Mouse (Mus musculus) lung, postnatal 10 days (tissue): ENCODE data around the gene Wdr78.

ENCODE experiments used
- DNase-seq: peaks from one replicate; pipeline ENCODE4 v3.0.0; 2021

Gene Wdr78

GRCm38 (mm10) chr4:103114184-103115111 lies at the start of gene Wdr78, which contains the start of gene Mier1:
Wdr78 (minus strand) TSS chr4:103114555.
Mier1 (plus strand) TSS chr4:103114390.
- DNase-seq, result peak; percentile 99

- DNase-seq, result no peak
Observed at GRCm38 (mm10) chr4:103158781-103159180, 44.4 kb upstream of the Wdr78 start.

DNA sequence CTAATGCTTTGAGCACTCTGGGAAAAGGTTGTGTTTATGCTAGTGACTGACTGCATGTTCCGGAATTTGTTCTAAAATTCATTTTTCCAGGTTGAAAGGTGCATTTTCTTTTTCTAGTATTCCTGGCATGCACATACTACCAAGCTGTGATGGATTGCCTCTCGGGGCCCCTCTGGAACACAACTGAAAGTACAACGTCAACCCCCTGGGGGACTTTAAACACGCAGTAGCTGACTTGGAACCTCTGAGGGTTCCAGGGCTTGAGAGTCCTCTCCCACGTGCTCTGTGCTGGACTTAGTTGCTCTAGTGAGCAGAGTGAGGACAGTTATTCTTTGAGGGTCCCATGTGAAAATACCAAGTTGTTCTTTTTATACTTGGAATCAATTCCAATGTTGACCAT lies 37.6 kb upstream of the Wdr78 start:
- DNase-seq, result no peak

DNA sequence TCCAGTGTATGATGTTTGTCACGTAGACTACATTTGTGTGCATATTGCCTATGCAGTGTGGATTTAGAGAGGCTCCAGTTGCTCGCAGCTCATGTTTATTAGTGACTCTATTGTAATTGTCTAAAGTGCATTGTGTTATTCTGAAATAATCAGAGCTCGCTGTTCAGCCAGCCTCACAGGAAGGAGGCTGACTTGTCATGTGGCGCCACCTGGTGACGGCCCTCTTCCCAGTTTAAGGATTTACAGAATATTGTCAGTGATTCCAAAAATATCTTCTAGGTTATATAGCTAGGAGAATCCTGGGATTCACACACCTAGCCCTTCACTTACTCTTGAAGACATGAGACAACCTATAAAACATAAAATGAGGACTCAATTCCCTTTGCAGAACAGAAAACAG lies 32.0 kb upstream of the Wdr78 start:
- DNase-seq, result peak; percentile 85

- no peak for DNase-seq
Observed at GRCm38 (mm10) chr4:103136946-103137345, 22.6 kb upstream of the Wdr78 start.

DNA sequence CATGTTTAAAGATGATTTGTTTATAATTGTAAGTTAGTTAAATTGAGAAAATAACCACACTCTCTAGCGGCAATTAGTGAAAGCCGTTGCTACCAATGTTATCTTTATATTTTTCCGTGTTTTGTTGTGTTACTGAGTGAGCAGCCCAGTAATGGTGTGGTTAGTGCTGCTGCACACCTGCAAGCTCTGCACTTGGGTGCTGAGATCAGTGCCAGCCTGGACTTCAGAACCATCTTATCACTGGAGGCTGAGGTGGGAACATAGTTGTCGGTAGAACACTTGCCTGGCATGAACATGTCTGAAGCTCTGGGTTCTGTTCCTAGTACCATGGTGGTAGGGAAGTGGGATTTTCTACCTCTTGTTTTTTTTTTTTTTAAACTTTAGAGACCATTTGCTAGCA lies 12.2 kb upstream of the Wdr78 start:
- DNase-seq, result no peak

- DNase-seq, result no peak
Observed at GRCm38 (mm10) chr4:103123606-103124005, 9.3 kb upstream of the Wdr78 start.

DNA sequence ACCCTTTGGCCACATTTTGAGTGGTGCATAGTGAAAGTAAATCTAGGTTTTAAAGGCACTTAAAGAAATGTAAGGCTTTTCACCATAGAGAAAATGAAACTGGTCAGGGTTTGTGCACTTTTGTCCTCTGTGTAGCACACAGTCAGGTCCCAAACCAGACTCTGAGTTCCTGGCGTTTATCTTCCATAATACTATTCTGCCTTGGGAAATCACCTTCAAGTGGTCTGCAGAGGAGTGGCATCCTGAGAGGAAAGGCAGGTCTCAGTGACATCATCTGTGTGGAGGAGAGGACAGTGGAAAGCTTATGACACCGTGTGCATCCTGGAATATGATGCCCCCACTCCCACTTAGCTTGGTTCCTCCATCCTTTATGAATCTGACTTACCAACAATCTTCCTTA lies 8.7 kb upstream of the Wdr78 start:
- no peak for DNase-seq

- no peak for DNase-seq
Observed at GRCm38 (mm10) chr4:103120874-103121389, 6.6 kb upstream of the Wdr78 start.

DNA sequence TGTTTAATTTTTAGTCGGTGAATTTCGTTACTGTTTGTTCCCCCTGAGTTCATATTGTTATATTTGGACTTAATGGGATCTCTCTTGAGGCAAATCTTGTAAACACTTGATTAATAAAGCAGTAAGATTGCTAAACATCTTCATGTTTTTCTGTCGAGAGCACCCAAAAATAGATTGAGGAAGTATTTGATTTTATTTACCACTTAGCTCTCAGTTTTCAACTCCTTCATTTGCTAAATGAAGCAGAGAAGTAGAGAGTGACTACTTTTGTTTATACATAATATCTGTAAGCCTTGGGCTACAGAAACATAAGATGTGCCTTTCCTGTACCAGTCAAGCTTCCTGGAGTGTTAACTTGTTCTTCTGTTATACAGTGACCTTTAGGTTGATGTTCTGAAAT lies 6.0 kb upstream of the Wdr78 start:
- no peak for DNase-seq

- no peak for DNase-seq
Observed at GRCm38 (mm10) chr4:103120028-103120384, 5.7 kb upstream of the Wdr78 start.

DNA sequence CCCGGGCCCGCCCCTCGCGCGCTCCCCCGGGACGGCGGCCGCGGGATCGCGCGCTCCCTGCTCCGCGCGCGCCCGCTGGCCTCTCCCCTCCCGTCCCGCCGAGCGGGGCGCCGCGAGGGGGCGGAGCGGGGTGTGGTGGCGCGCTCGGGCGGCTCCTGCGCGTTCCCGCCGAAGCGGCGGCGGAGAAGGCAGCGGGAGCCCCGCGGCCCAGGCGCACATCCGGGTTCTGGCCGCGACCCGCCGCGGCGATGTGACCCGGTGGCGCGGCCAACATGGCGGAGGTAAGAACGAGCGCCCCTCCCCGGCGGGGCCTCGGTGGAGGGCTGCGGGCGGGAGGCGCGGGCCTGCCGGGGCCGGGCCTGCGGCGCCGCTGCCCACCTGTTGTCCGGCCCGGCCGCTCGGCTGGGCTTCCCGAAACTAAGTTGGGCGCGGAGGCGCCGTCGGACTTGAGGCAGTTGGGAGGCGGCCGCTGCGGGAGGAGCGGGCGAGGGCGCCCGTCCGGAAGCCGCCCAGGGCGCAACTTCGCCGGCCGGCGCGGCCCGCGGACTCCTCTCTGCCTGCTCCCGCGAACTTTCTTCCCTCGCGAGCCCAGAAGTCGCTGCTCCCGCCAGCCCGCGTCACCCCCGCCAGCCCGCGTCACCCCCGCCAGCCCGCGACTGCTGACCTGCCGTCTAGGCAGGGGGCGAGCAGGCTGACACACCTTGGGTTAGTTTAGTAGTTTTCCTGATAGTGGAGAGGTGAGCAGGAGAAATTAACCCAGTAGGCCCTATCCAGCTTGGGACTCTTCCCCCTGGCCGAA lies 5.1 kb upstream of the Wdr78 start:
- DNase-seq, result peak; percentile 84

GRCm38 (mm10) chr4:103118888-103119228 lies 4.5 kb upstream of the Wdr78 start:
- no peak for DNase-seq

DNA sequence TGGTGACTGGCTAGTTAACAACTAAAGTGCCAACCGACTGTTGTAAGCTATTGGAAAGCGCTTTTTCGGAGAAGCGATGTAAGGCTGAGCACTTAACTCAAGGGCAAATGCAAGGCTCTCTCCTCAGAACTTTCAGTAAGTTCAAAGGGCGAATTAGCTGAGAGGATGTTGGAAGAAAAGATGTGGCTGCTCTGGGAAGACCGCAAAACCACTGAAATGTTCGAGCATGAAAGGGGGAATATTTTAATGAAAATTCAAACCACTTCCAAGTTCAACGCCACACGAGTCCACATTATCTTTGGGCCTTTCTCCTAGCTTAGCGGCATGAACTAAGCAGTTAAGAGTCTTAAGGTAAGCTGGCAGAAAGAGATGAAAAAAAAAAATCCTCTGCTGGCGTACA lies 953 bp downstream of the Wdr78 start:
- DNase-seq, result no peak

GRCm38 (mm10) chr4:103112651-103113050 lies 1.7 kb downstream of the Wdr78 start:
- peak; percentile 65 for DNase-seq

- DNase-seq, result no peak
Observed at GRCm38 (mm10) chr4:103098532-103098931, 15.8 kb downstream of the Wdr78 start.

GRCm38 (mm10) chr4:103095921-103096320 lies 18.4 kb downstream of the Wdr78 start:
- DNase-seq, result no peak

- DNase-seq, result no peak
Observed at GRCm38 (mm10) chr4:103085237-103085636, 29.1 kb downstream of the Wdr78 start.

GRCm38 (mm10) chr4:103070631-103071030 lies 43.7 kb downstream of the Wdr78 start:
- DNase-seq, result no peak

- DNase-seq, result no peak
Observed at GRCm38 (mm10) chr4:103067906-103068655, 46.3 kb downstream of the Wdr78 start.

DNA sequence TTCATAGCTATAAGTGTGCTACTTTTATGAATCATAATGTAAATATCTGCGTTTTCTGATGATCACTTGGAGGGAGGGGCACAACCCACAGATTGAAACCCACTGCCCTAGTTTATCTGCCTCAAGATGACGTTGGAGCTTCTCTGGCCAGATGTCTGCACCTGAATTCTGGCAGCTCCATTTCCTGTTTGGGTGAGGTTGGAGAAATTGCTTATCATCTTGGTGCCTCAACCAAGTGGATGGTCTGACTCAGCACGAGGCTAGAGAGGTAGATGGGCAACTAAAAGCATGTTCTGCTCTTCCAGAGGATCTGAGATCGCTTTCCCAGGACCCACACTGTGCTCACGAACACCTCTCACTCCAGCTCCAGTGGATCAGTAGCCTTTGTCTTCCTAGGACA lies 49.4 kb downstream of the Wdr78 start:
- DNase-seq, result no peak

DNA sequence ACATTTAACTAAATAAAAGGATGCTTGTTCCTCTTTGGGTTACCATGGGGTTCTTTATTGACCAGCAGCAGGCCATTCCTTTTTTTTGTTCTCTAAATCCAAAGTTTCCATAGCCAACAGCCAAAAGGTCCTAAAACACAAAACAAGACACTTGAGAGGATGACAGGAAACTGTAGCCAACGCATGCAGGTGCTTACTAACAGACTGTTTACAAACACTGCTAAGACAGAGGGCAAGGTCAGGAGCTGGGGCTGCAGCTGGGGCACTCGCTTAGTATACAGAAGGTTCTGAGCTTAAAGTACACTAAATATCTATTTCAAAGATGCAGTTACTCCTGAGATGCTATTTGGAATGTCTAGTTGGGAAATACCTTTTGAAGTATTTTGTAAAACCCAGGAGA lies 49.9 kb downstream of the Wdr78 start:
- no peak for DNase-seq

- DNase-seq, result no peak
Observed at GRCm38 (mm10) chr4:103056909-103057308, 57.4 kb downstream of the Wdr78 start.
